Mouse (Mus musculus) liver (tissue): ENCODE data around the gene Olfr623.
A peak's percentile ranks its signal among the peaks of the same experiment; 100 is the strongest.

Experiments used
- DNase-seq: peaks from one replicate; pipeline ENCODE4 v3.0.0-alpha.2; 2020; ENCODE audit warnings: mixed read lengths

Gene Olfr623

GRCm38 (mm10) chr7:103663598-103663997 is at the start of gene Olfr623:
Gene Olfr623 (minus strand): TSS chr7:103663698.
- no peak for DNase-seq

GRCm38 (mm10) chr7:103712024-103712423 is 48.5 kb upstream of the Olfr623 start:
- peak; percentile 56 for DNase-seq

DNA sequence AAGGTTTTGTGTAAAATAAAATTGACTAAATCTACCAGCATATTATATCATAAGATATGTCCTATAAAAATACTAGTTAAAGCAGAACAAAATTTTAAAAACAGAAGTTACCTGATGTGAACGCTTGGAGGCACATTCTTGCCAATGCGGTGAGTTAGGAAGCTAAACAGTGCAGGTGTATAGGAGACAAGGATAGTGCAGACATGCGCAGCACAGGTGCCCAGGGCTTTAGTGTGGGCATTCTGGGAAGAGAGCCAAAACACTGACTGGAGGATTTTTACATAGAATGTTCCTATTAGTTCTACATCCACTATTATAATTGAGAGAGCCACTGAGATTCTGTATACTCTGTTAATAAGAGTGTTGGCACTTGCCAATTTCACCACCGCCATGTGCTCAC is 36.0 kb upstream of the Olfr623 start:
- DNase-seq = no peak

- no peak for DNase-seq
Measured at GRCm38 (mm10) chr7:103682420-103682819, 18.9 kb upstream of the Olfr623 start, which contains the start of gene Olfr625-ps1. Gene Olfr625-ps1 (plus strand): TSS chr7:103682720.

GRCm38 (mm10) chr7:103671091-103671490 is 7.6 kb upstream of the Olfr623 start, which contains the start of gene Olfr624:
Gene Olfr624 (minus strand): TSS chr7:103671191.
- DNase-seq = no peak

DNA sequence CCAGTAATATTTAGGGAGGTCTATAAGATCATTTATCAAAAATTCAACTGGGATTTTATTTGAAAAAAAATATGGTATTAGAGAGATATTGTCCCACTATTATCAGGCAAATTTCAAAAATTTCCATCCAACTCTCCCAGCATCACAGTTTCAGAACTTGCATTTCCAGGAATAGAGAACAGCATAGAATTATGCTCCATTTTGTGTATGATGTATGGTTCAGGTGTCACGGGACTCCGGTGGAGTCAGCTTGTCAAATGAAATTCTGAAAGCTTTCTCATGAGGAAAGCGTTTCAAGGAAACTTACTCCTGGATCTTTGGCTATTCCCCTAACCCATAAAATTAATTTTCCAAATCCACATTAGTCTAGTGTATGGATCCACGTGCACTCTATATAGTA is 19.4 kb downstream of the Olfr623 start:
- no peak for DNase-seq

DNA sequence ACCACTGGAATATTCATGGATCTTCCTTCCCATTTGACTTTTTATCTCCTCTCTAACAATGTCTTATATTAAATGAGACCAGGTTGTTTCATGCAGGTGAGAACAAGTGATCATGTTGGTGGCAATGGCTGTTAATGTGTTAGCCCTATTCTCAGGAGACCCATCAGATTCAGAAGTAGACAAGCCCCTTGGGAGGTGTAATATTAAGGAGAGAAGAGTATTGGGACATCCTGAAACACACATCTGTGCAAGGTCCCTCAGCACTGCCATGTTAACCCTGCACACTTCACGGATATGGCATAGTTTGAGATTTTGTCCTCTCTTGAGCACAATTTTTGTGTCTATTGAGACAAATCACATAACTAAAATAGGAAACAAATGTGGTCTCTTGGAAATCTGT is 20.9 kb downstream of the Olfr623 start, which contains the start of gene Olfr622:
Olfr622 (minus strand) TSS at position 101 of the 400 bp plus-strand sequence.
- DNase-seq = no peak

- DNase-seq = no peak
Measured at GRCm38 (mm10) chr7:103636795-103637194, 26.7 kb downstream of the Olfr623 start.

DNA sequence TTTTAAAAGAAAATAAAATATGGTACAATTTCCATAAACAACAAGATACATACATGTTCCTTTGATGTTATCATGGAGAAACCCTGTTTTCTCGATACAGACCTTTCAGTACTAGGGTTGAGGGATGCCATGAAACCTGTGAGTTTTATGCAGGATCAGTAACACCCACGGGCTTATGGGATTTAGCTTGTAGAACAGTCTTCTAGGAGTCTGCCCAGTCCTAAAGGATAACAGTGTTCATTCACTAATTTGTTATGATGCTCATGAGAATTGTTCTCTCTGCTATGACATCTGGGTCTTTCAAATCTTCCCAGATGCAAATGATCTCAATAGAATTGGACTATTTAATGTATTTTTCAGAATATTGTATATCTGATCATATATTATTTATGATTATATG is 51.1 kb downstream of the Olfr623 start, which contains the start of gene Olfr620:
Olfr620 (minus strand) TSS at position 101 of the 400 bp plus-strand sequence.
- no peak for DNase-seq
